Mouse (Mus musculus) kidney, embryonic 15.5 days (tissue): ENCODE measurements at regions not wholly inside any gene's neighbourhood (a gene's known extent, or its start where the extent isn't known, plus 50 kb on each side); places are given as distances from the start of the nearest gene placed in this dataset.
"Not testable (repeated sequence)": the region's sequence is repeated elsewhere in the genome, so short reads cannot be mapped to it uniquely, and the experiment has no call there.

Experiments used
- ATAC-seq: fragments of 200-750 bp; cut with Nextera tagmentation; replicated peaks from 2 replicates; pipeline ENCODE4 v1.8.0; 2017; ENCODE audit warnings: moderate TSS enrichment; ENCODE audit not compliant: low FRiP score
- H3K27ac ChIP-seq: fragments of 300-500 bp; sonication (generic); 2 replicates; pipeline ENCODE4 v1.5.1; 2015; ENCODE audit warnings: mild to moderate bottlenecking, inconsistent platforms
- H3K27me3 ChIP-seq: fragments of 300-500 bp; sonication (generic); 2 replicates; pipeline ENCODE4 v1.6.1; 2015; ENCODE audit warnings: inconsistent platforms
- H3K36me3 ChIP-seq: fragments of 300-500 bp; sonication (generic); 2 replicates; pipeline ENCODE4 v1.6.1; 2015; ENCODE audit warnings: inconsistent platforms
- H3K4me1 ChIP-seq: fragments of 300-500 bp; sonication (generic); 2 replicates; pipeline ENCODE4 v1.6.1; 2015; ENCODE audit warnings: inconsistent platforms
- H3K4me2 ChIP-seq: fragments of 300-500 bp; sonication (generic); 2 replicates; pipeline ENCODE4 v1.6.1; 2015; ENCODE audit warnings: moderate library complexity, mild to moderate bottlenecking, inconsistent platforms
- H3K4me3 ChIP-seq: fragments of 300-500 bp; sonication (generic); replicated peaks from 2 replicates; pipeline ENCODE4 v1.5.1; 2015; ENCODE audit warnings: mild to moderate bottlenecking, inconsistent platforms
- H3K9ac ChIP-seq: fragments of 300-500 bp; sonication (generic); 2 replicates; pipeline ENCODE4 v1.6.1; 2015; ENCODE audit warnings: mild to moderate bottlenecking, inconsistent platforms
- H3K9me3 ChIP-seq: fragments of 300-500 bp; sonication (generic); replicated peaks from 2 replicates; pipeline ENCODE4 v1.6.1; 2016; ENCODE audit warnings: inconsistent platforms
- WGBS: fragments of 180-500 bp; shearing (Covaris S2); methylation state at CpG from one replicate; pipeline ENCODE4 v1.1.7; 2015; ENCODE audit warnings: mixed read lengths; 5-methylcytosine and 5-hydroxymethylcytosine counted together

GRCm38 (mm10) chr13:97468874-97469593 lies 228.1 kb downstream of the Enc1 start:
- no peak for ATAC-seq
- no peak overlapping the region for H3K27ac ChIP-seq
- H3K4me2 ChIP-seq, result no peak overlapping the region
- no peak overlapping the region for H3K9ac ChIP-seq
- WGBS, result 86% methylated on average over 10 of the region's 10 CpGs
- no peaks in the 10 kb centered on the region for H3K36me3 ChIP-seq
- no peaks in the 10 kb centered on the region for H3K27me3 ChIP-seq
- H3K4me1 ChIP-seq, result peaks cover 5% of the 10 kb centered on the region
- no peaks in the 10 kb centered on the region for H3K9me3 ChIP-seq
- no peak overlapping the region for H3K4me3 ChIP-seq

GRCm38 (mm10) chr13:97466585-97466984 lies 225.7 kb downstream of the Enc1 start:
- not testable (repeated sequence) for H3K36me3 ChIP-seq, H3K4me3 ChIP-seq, H3K27me3 ChIP-seq, H3K4me2 ChIP-seq, ATAC-seq, H3K9me3 ChIP-seq, H3K9ac ChIP-seq, H3K4me1 ChIP-seq, H3K27ac ChIP-seq
- WGBS, result 86% methylated on average over 1 of the region's 1 CpGs

GRCm38 (mm10) chr13:97463798-97464197 lies 222.9 kb downstream of the Enc1 start:
- no peaks in the 10 kb centered on the region; the same call in 1 of the 2 replicates for H3K4me1 ChIP-seq
- no peaks in the 10 kb centered on the region for H3K27me3 ChIP-seq
- 86% methylated on average over 8 of the region's 8 CpGs for WGBS
- no peak overlapping the region for H3K4me3 ChIP-seq
- H3K9me3 ChIP-seq, result no peaks in the 10 kb centered on the region
- H3K9ac ChIP-seq, result no peak overlapping the region
- no peak overlapping the region for H3K27ac ChIP-seq
- H3K36me3 ChIP-seq, result no peaks in the 10 kb centered on the region
- ATAC-seq, result no peak
- H3K4me2 ChIP-seq, result no peak overlapping the region

GRCm38 (mm10) chr13:97462884-97463235 lies 222.0 kb downstream of the Enc1 start:
- Histone ChIP-seq H3K36me3 (no peaks in the 10 kb centered on the region), H3K4me2 (no peak overlapping the region), H3K4me3 (no peak overlapping the region), H3K9ac (no peak overlapping the region), H3K9me3 (no peaks in the 10 kb centered on the region), H3K4me1 (no peaks in the 10 kb centered on the region; the same call in 1 of the 2 replicates), H3K27me3 (no peaks in the 10 kb centered on the region), H3K27ac (no peak overlapping the region)
- 74% methylated on average over 2 of the region's 2 CpGs for WGBS
- ATAC-seq, result no peak

- no peak overlapping the region for H3K27ac ChIP-seq
- 70% methylated on average over 13 of the region's 13 CpGs for WGBS
- no peak overlapping the region for H3K4me2 ChIP-seq
- no peak overlapping the region for H3K9ac ChIP-seq
- no peaks in the 10 kb centered on the region for H3K27me3 ChIP-seq
- H3K4me3 ChIP-seq, result no peak overlapping the region
- H3K36me3 ChIP-seq, result no peaks in the 10 kb centered on the region
- ATAC-seq, result no peak
- H3K4me1 ChIP-seq, result peaks cover 3% of the 10 kb centered on the region; the same call in 1 of the 2 replicates
- no peaks in the 10 kb centered on the region for H3K9me3 ChIP-seq
These were observed 221.4 kb downstream of the Enc1 start for GRCm38 (mm10) chr13:97462110-97462883.

GRCm38 (mm10) chr13:97461207-97461606 lies 220.3 kb downstream of the Enc1 start:
- Histone ChIP-seq H3K4me3 (no peak overlapping the region), H3K27me3 (no peaks in the 10 kb centered on the region), H3K4me2 (no peak overlapping the region), H3K36me3 (no peaks in the 10 kb centered on the region), H3K4me1 (peaks cover 3% of the 10 kb centered on the region; the same call in 1 of the 2 replicates), H3K9ac (no peak overlapping the region), H3K9me3 (no peaks in the 10 kb centered on the region), H3K27ac (no peak overlapping the region)
- 96% methylated on average over 4 of the region's 4 CpGs for WGBS
- ATAC-seq, result no peak

GRCm38 (mm10) chr13:97459106-97459505 lies 218.2 kb downstream of the Enc1 start:
- no peak overlapping the region for H3K4me3 ChIP-seq
- ATAC-seq, result no peak
- H3K4me1 ChIP-seq, result peaks cover 9% of the 10 kb centered on the region; the same call in 1 of the 2 replicates
- H3K36me3 ChIP-seq, result no peaks in the 10 kb centered on the region
- H3K27ac ChIP-seq, result no peak overlapping the region
- no peaks in the 10 kb centered on the region for H3K27me3 ChIP-seq
- no peaks in the 10 kb centered on the region for H3K9me3 ChIP-seq
- no peak overlapping the region for H3K4me2 ChIP-seq
- H3K9ac ChIP-seq, result no peak overlapping the region
- WGBS, result 95% methylated on average over 7 of the region's 7 CpGs

- Histone ChIP-seq H3K27me3 (no peaks in the 10 kb centered on the region), H3K27ac (no peak overlapping the region), H3K4me1 (peaks cover 26% of the 10 kb centered on the region), H3K4me3 (no peak overlapping the region), H3K36me3 (no peaks in the 10 kb centered on the region), H3K9ac (no peak overlapping the region), H3K4me2 (no peak overlapping the region), H3K9me3 (no peaks in the 10 kb centered on the region)
- WGBS, result 53% methylated on average over 6 of the region's 6 CpGs
- ATAC-seq, result no peak
These were observed 215.1 kb downstream of the Enc1 start for GRCm38 (mm10) chr13:97455961-97456360.

- WGBS, result 83% methylated on average over 8 of the region's 8 CpGs
- Histone ChIP-seq H3K27me3 (no peaks in the 10 kb centered on the region), H3K36me3 (no peaks in the 10 kb centered on the region), H3K9me3 (no peaks in the 10 kb centered on the region), H3K9ac (no peak overlapping the region), H3K4me1 (peaks cover 36% of the 10 kb centered on the region), H3K4me3 (no peak overlapping the region), H3K4me2 (no peak overlapping the region), H3K27ac (no peak overlapping the region)
- no peak for ATAC-seq
These were observed 213.8 kb downstream of the Enc1 start for GRCm38 (mm10) chr13:97454715-97455114.

- H3K9ac ChIP-seq, result no peak overlapping the region
- H3K36me3 ChIP-seq, result no peaks in the 10 kb centered on the region
- H3K4me1 ChIP-seq, result peaks cover 37% of the 10 kb centered on the region
- H3K4me3 ChIP-seq, result no peak overlapping the region
- 45% methylated on average over 6 of the region's 6 CpGs for WGBS
- no peak overlapping the region for H3K27ac ChIP-seq
- H3K4me2 ChIP-seq, result no peak overlapping the region
- H3K27me3 ChIP-seq, result no peaks in the 10 kb centered on the region
- H3K9me3 ChIP-seq, result no peaks in the 10 kb centered on the region
- ATAC-seq, result no peak
These were observed 212.6 kb downstream of the Enc1 start for GRCm38 (mm10) chr13:97453469-97453868.

GRCm38 (mm10) chr13:97453090-97453430 lies 212.2 kb downstream of the Enc1 start:
- peak; percentile 86 for ATAC-seq
- H3K4me3 ChIP-seq, result no peak overlapping the region
- no peak overlapping the region for H3K9ac ChIP-seq
- H3K4me2 ChIP-seq, result no peak overlapping the region
- WGBS, result 16% methylated on average over 5 of the region's 5 CpGs
- H3K27ac ChIP-seq, result no peak overlapping the region
- no peaks in the 10 kb centered on the region for H3K9me3 ChIP-seq
- H3K36me3 ChIP-seq, result no peaks in the 10 kb centered on the region
- peaks cover 37% of the 10 kb centered on the region for H3K4me1 ChIP-seq
- H3K27me3 ChIP-seq, result no peaks in the 10 kb centered on the region

GRCm38 (mm10) chr13:97452386-97453089 lies 211.6 kb downstream of the Enc1 start:
- H3K4me2 ChIP-seq, result no peak overlapping the region
- H3K4me1 ChIP-seq, result peaks cover 34% of the 10 kb centered on the region
- no peaks in the 10 kb centered on the region for H3K36me3 ChIP-seq
- no peaks in the 10 kb centered on the region for H3K27me3 ChIP-seq
- H3K27ac ChIP-seq, result no peak overlapping the region
- 33% methylated on average over 11 of the region's 11 CpGs for WGBS
- H3K9ac ChIP-seq, result no peak overlapping the region
- H3K4me3 ChIP-seq, result no peak overlapping the region
- ATAC-seq, result peak; percentile 12; the same call in 1 of the 2 replicates
- no peaks in the 10 kb centered on the region for H3K9me3 ChIP-seq
